Mouse (Mus musculus): ENCODE data around the gene Rps2. TPM values are rescaled to one million over a fixed set of nuclear protein-coding genes. Genes with fewer than 3 reads are reported as not detected.
"Not testable (repeated sequence)": the region's sequence is repeated elsewhere in the genome, so short reads cannot be mapped to it uniquely, and the experiment has no call there.

The Rps2 gene
- polyA plus RNA-seq, 1 experiment from 2014 or later, result 816 TPM

- ATAC-seq (replicated peaks), result peak; percentile 72
- H3K27ac ChIP-seq (replicated peaks), result peak overlapping the region; percentile 80
- no peaks in the 10 kb centered on the region for H3K9me3 ChIP-seq
- peak overlapping the region; percentile 57 for H3K9ac ChIP-seq (replicated peaks)
- H3K27me3 ChIP-seq, result no peaks in the 10 kb centered on the region
- H3K36me3 ChIP-seq, result peaks cover 21% of the 10 kb centered on the region
- WGBS, result 6% methylated on average over 24 of the region's 24 CpGs
- H3K4me1 ChIP-seq, result peaks cover 20% of the 10 kb centered on the region
- H3K4me3 ChIP-seq, result peak overlapping the region; percentile 64
- H3K4me2 ChIP-seq (replicated peaks), result peak overlapping the region; percentile 61
These were observed 10.0 kb upstream of the Rps2 start for GRCm38 (mm10) chr17:24707801-24708425.

- no peak overlapping the region for H3K9ac ChIP-seq (replicated peaks)
- ATAC-seq (replicated peaks), result no peak
- WGBS, result 36% methylated on average over 2 of the region's 2 CpGs
These were observed 9.3 kb upstream of the Rps2 start for GRCm38 (mm10) chr17:24708646-24709045.

GRCm38 (mm10) chr17:24715556-24715955, 2.4 kb upstream of the Rps2 start:
- WGBS, result 38% methylated on average over 6 of the region's 6 CpGs
- H3K4me3 ChIP-seq, result no peak overlapping the region
- ATAC-seq (replicated peaks), result no peak
- no peaks in the 10 kb centered on the region for H3K9me3 ChIP-seq
- H3K4me1 ChIP-seq, result peaks cover 10% of the 10 kb centered on the region
- 0 out of 2 replicates have a peak, but pooled peaks cover 3% of the 10 kb centered on the region for H3K36me3 ChIP-seq
- H3K9ac ChIP-seq (replicated peaks), result no peak overlapping the region
- no peaks in the 10 kb centered on the region for H3K27me3 ChIP-seq
- no peak overlapping the region for H3K4me2 ChIP-seq (replicated peaks)
- no peak overlapping the region for H3K27ac ChIP-seq (replicated peaks)

More at GRCm38 (mm10) chr17:24708646-24709045, 9.3 kb upstream of the Rps2 start:
- peaks cover 19% of the 10 kb centered on the region for H3K36me3 ChIP-seq
- H3K27ac ChIP-seq (replicated peaks), result no peak overlapping the region
- H3K4me3 ChIP-seq, result no peak overlapping the region
- H3K4me1 ChIP-seq, result peaks cover 20% of the 10 kb centered on the region
- no peak overlapping the region for H3K4me2 ChIP-seq (replicated peaks)
- no peaks in the 10 kb centered on the region for H3K9me3 ChIP-seq
- H3K27me3 ChIP-seq, result no peaks in the 10 kb centered on the region

- Histone ChIP-seq H3K36me3 (0 out of 2 replicates have a peak, but pooled peaks cover 3% of the 10 kb centered on the region), H3K4me2 (replicated peaks) (no peak overlapping the region), H3K9me3 (no peaks in the 10 kb centered on the region), H3K27ac (replicated peaks) (no peak overlapping the region), H3K27me3 (no peaks in the 10 kb centered on the region), H3K9ac (replicated peaks) (no peak overlapping the region), H3K4me3 (no peak overlapping the region), H3K4me1 (peaks cover 15% of the 10 kb centered on the region)
- no peak for ATAC-seq (replicated peaks)
- WGBS, result 95% methylated on average over 15 of the region's 15 CpGs
These were observed 1.7 kb upstream of the Rps2 start for GRCm38 (mm10) chr17:24716166-24716682.

GRCm38 (mm10) chr17:24718938-24719337, 1.0 kb downstream of the Rps2 start:
- Histone ChIP-seq H3K9ac (replicated peaks) (peak overlapping the region; percentile 95), H3K4me1 (peaks cover 40% of the 10 kb centered on the region), H3K36me3 (peaks cover 18% of the 10 kb centered on the region), H3K4me3 (peak overlapping the region; percentile 88), H3K4me2 (replicated peaks) (peak overlapping the region; percentile 67)
- WGBS, result 73% methylated on average over 5 of the region's 5 CpGs
- not testable (repeated sequence) for H3K9me3 ChIP-seq; H3K27me3 ChIP-seq; H3K27ac ChIP-seq (replicated peaks); ATAC-seq (replicated peaks)

GRCm38 (mm10) chr17:24719494-24720222, 1.7 kb downstream of the Rps2 start:
- peak overlapping the region; percentile 86 for H3K27ac ChIP-seq (replicated peaks)
- peak overlapping the region; percentile 88 for H3K4me3 ChIP-seq
- under 1% methylated on average over 61 of the region's 61 CpGs for WGBS
- H3K36me3 ChIP-seq, result peaks cover 18% of the 10 kb centered on the region
- no peaks in the 10 kb centered on the region for H3K9me3 ChIP-seq
- ATAC-seq (replicated peaks), result peak; percentile 99
- peak overlapping the region; percentile 95 for H3K9ac ChIP-seq (replicated peaks)
- peak overlapping the region; percentile 70 for H3K4me2 ChIP-seq (replicated peaks)
- H3K27me3 ChIP-seq, result no peaks in the 10 kb centered on the region
- H3K4me1 ChIP-seq, result peaks cover 40% of the 10 kb centered on the region

- not testable (repeated sequence) for H3K9me3 ChIP-seq; H3K27me3 ChIP-seq; ATAC-seq (replicated peaks)
- H3K4me1 ChIP-seq, result peaks cover 40% of the 10 kb centered on the region
- H3K27ac ChIP-seq (replicated peaks), result peak overlapping the region; percentile 86; the same call in 1 of the 2 replicates
- H3K4me3 ChIP-seq, result peak overlapping the region; percentile 88
- under 1% methylated on average over 11 of the region's 11 CpGs for WGBS
- peak overlapping the region; percentile 70 for H3K4me2 ChIP-seq (replicated peaks)
- peak overlapping the region; percentile 77 for H3K9ac ChIP-seq (replicated peaks)
- peaks cover 18% of the 10 kb centered on the region for H3K36me3 ChIP-seq
These were observed 2.7 kb downstream of the Rps2 start for GRCm38 (mm10) chr17:24720616-24721015.

- not testable (repeated sequence) for ATAC-seq (replicated peaks); H3K27ac ChIP-seq (replicated peaks); H3K27me3 ChIP-seq; H3K9me3 ChIP-seq
- peak overlapping the region; percentile 70 for H3K4me2 ChIP-seq (replicated peaks)
- 59% methylated on average over 7 of the region's 7 CpGs for WGBS
- peaks cover 40% of the 10 kb centered on the region for H3K4me1 ChIP-seq
- H3K9ac ChIP-seq (replicated peaks), result peak overlapping the region; percentile 43
- peak overlapping the region; percentile 88 for H3K4me3 ChIP-seq
- H3K36me3 ChIP-seq, result peaks cover 18% of the 10 kb centered on the region
These were observed 3.6 kb downstream of the Rps2 start for GRCm38 (mm10) chr17:24721383-24721955.

GRCm38 (mm10) chr17:24722220-24722924, 4.5 kb downstream of the Rps2 start:
- Histone ChIP-seq H3K4me3 (peak overlapping the region; percentile 3; the same call in 1 of the 2 replicates), H3K4me1 (peaks cover 40% of the 10 kb centered on the region), H3K4me2 (replicated peaks) (no peak overlapping the region), H3K27ac (replicated peaks) (no peak overlapping the region), H3K36me3 (peaks cover 14% of the 10 kb centered on the region), H3K9me3 (no peaks in the 10 kb centered on the region), H3K27me3 (no peaks in the 10 kb centered on the region), H3K9ac (replicated peaks) (0 out of 2 replicates have a peak overlapping the region, but pooled peaks have one; percentile 8)
- ATAC-seq (replicated peaks), result no peak
- 35% methylated on average over 13 of the region's 13 CpGs for WGBS

- Histone ChIP-seq H3K9me3 (no peaks in the 10 kb centered on the region), H3K4me2 (replicated peaks) (peak overlapping the region; percentile 85), H3K27ac (replicated peaks) (peak overlapping the region; percentile 80; the same call in 1 of the 2 replicates), H3K4me3 (peak overlapping the region; percentile 84), H3K36me3 (peaks cover 14% of the 10 kb centered on the region), H3K4me1 (peaks cover 40% of the 10 kb centered on the region), H3K27me3 (peaks cover 5% of the 10 kb centered on the region; the same call in 1 of the 2 replicates), H3K9ac (replicated peaks) (peak overlapping the region; percentile 95)
- ATAC-seq (replicated peaks), result no peak
- 2% methylated on average over 12 of the region's 12 CpGs for WGBS
These were observed 5.4 kb downstream of the Rps2 start for GRCm38 (mm10) chr17:24723122-24723880.

- 0 out of 2 replicates have a peak, but pooled peaks have one; percentile 2 for ATAC-seq (replicated peaks)
These were observed 5.9 kb downstream of the Rps2 start for GRCm38 (mm10) chr17:24723881-24724180.

More at GRCm38 (mm10) chr17:24723881-24724180, 5.9 kb downstream of the Rps2 start:
- peak overlapping the region; percentile 85 for H3K4me2 ChIP-seq (replicated peaks)
- peaks cover 14% of the 10 kb centered on the region for H3K36me3 ChIP-seq
- H3K27ac ChIP-seq (replicated peaks), result peak overlapping the region; percentile 80
- under 1% methylated on average over 15 of the region's 15 CpGs for WGBS
- H3K27me3 ChIP-seq, result peaks cover 6% of the 10 kb centered on the region; the same call in 1 of the 2 replicates
- no peaks in the 10 kb centered on the region for H3K9me3 ChIP-seq
- H3K9ac ChIP-seq (replicated peaks), result peak overlapping the region; percentile 95
- peak overlapping the region; percentile 84 for H3K4me3 ChIP-seq
- H3K4me1 ChIP-seq, result peaks cover 35% of the 10 kb centered on the region

Measured in forebrain, embryonic 15.5 days (tissue).